Comparison of ENCODE assay signal across 7 mouse cellular contexts in genomic region chr2:8673751-8674378, GRCm38 (mm10).
DNase-seq lines count a peak whose midpoint lies in the region; ATAC-seq lines count a peak whose summit lies in the region.

No protein-coding gene starts in this region.

- peak; percentile 13 to 74; a peak in 2 of 4 replicates for ATAC-seq in hematopoietic stem cell, adult 5-6 weeks (replicated peaks in 1 of 2; ENCODE audit: insufficient read depth in 1 of 2, low FRiP score in 2 of 2, low TSS enrichment in 1 of 2, low read depth in 1 of 2, poor library complexity in 2 of 2, severe bottlenecking in 2 of 2)

- peak; percentile 74 for DNase-seq in ES-CJ7 (ENCODE audit: low read depth, low spot score)
- peak; percentile 50 to 61 for DNase-seq in adrenal gland, adult 18-20 months (ENCODE audit: low spot score in 2 of 2)
- DNase-seq in embryo, embryonic 10.5 days (ENCODE audit: low spot score): peak; percentile 88
- peak; percentile 56 for DNase-seq in layer of hippocampus, adult 9-11 months
- peak; percentile 80 for DNase-seq in lung, postnatal 36 days
- DNase-seq in right cerebral cortex, postnatal 14 days: peak; percentile 82

Comparison
In these comparisons a context has a peak if more than half of its experiments do, and no peak if none do; other contexts are left out.
1. Peak in every context shown above with its lines: DNase-seq and ATAC-seq.